Mouse (Mus musculus) lung, embryonic 16.5 days (tissue): ENCODE measurements at regions not wholly inside any gene's neighbourhood (a gene's known extent, or its start where the extent isn't known, plus 50 kb on each side); places are given as distances from the start of the nearest gene placed in this dataset.

Experiments
- ATAC-seq: fragments of 200-750 bp; cut with Nextera tagmentation; 2 replicates; pipeline ENCODE4 v1.8.0; 2017; ENCODE audit warnings: low read depth, mild to moderate bottlenecking, moderate library complexity
- H3K27ac ChIP-seq: fragments of 300-500 bp; sonication (generic); 2 replicates; pipeline ENCODE4 v1.5.1; 2014; ENCODE audit warnings: mild to moderate bottlenecking, control low read depth, low read length
- H3K27me3 ChIP-seq: fragments of 300-500 bp; sonication (generic); 2 replicates; pipeline ENCODE4 v1.6.1; 2014; ENCODE audit warnings: low read depth, low read length, mixed read lengths; ENCODE audit not compliant: control insufficient read depth, insufficient read depth
- H3K36me3 ChIP-seq: fragments of 300-500 bp; sonication (generic); 2 replicates; pipeline ENCODE4 v1.6.1; 2014; ENCODE audit warnings: low read length; ENCODE audit not compliant: control insufficient read depth, insufficient read depth
- H3K4me1 ChIP-seq: fragments of 300-500 bp; sonication (generic); replicated peaks from 2 replicates; pipeline ENCODE4 v1.6.1; 2014; ENCODE audit warnings: low read length, mixed read lengths; ENCODE audit not compliant: control insufficient read depth, insufficient read depth
- H3K4me2 ChIP-seq: fragments of 300-500 bp; sonication (generic); 2 replicates; pipeline ENCODE4 v1.6.1; 2014; ENCODE audit warnings: low read depth, low read length, control low read depth
- H3K4me3 ChIP-seq: fragments of 300-500 bp; sonication (generic); 2 replicates; pipeline ENCODE4 v1.5.1; 2014; ENCODE audit warnings: mild to moderate bottlenecking, low read length, control low read depth
- H3K9ac ChIP-seq: fragments of 300-500 bp; sonication (generic); 2 replicates; pipeline ENCODE4 v1.6.1; 2014; ENCODE audit warnings: low read length, control low read depth
- H3K9me3 ChIP-seq: fragments of 300-500 bp; sonication (generic); 2 replicates; pipeline ENCODE4 v1.6.1; 2016; ENCODE audit warnings: low read length; ENCODE audit not compliant: control insufficient read depth
- WGBS: fragments of 180-500 bp; shearing (Covaris S2); extraction: QIAGEN DNeasy Blood & Tissue Kit; methylation state at CpG from one replicate; pipeline ENCODE4 v1.1.7; 2014; 5-methylcytosine and 5-hydroxymethylcytosine counted together

DNA sequence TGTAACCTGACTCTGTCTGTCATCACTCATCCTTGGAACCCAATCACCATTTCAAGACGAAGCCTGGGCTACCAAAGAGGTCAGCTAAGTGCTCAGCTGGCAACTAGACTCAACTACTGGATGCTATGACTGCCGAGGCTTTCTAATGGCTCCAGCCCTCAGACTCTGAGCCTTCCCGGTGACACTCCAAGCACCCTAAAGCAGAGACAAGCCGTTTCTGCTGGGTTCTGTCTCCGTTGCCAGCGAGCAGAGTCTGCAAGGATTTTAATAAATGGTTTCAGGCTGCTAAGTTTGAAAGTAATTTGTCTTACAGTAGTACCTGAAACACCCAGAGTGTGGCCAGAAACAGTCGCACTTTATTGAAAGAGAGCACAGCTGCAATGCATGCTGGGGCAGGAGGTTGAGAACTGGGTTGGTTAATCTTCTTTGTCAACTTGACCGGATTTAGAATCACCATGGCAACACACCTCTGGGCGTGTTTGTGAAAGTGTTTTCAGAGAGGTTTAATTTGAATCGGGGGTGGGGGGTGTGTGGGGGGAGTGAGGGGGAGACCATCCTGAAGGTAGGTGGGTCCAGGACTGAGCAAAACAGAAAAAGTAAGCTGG lies 298.8 kb downstream of the H2al1j start:
- WGBS = 51% methylated on average over 10 of the region's 10 CpGs

DNA sequence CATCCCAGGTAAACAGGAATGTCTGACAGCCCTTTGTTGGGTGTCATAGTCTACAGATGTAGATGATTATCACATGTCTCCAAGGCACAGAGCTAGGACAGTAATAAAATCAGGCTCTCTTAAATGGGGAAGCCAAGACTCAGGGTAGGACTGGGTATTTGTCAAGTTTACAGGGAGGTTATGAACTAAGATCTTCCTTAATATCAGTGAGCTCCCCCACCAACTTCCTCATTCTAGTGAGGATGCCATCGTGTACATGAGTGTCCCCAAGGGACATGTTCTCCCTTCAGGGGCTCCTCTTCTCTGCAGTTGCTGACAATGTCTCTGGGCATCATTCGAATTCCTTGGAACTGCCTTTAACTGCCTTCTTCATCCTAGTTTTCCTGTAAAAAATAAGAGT lies 301.7 kb downstream of the H2al1j start:
- no peak overlapping the region for H3K4me3 ChIP-seq
- no peak for ATAC-seq
- no peaks in the 10 kb centered on the region for H3K36me3 ChIP-seq
- H3K27ac ChIP-seq = no peak overlapping the region
- no peaks in the 10 kb centered on the region for H3K27me3 ChIP-seq
- H3K9me3 ChIP-seq = no peaks in the 10 kb centered on the region
- H3K4me2 ChIP-seq = no peak overlapping the region
- H3K4me1 ChIP-seq = no peaks in the 10 kb centered on the region
- no peak overlapping the region for H3K9ac ChIP-seq
- 75% methylated on average over 2 of the region's 2 CpGs for WGBS

More for the DNA sequence above, 298.8 kb downstream of the H2al1j start:
- no peak overlapping the region for H3K4me2 ChIP-seq
- no peak for ATAC-seq
- H3K4me3 ChIP-seq = no peak overlapping the region
- H3K27me3 ChIP-seq = no peaks in the 10 kb centered on the region
- no peak overlapping the region for H3K9ac ChIP-seq
- H3K4me1 ChIP-seq = no peaks in the 10 kb centered on the region; the same call in 1 of the 2 replicates
- H3K27ac ChIP-seq = no peak overlapping the region
- H3K36me3 ChIP-seq = no peaks in the 10 kb centered on the region
- H3K9me3 ChIP-seq = no peaks in the 10 kb centered on the region

DNA sequence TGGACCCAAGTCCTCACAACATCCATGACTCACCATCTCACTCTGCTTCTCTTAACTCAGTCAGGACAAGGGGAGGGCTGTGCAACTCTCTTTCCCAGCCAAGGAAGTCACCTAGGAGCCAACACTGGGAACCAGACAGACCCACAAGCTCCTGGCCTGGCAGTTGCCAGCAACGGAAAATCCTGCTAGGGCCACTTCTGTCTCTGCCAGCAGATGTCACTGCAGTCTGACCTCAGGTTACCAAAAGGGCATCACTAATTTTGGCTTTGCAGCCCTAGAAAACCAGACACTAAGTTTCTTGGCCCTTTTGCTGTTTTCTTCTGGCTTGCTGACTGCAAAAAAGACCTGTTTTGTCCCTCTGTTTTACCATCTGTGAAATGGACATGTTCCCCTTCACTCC lies 302.3 kb downstream of the H2al1j start:
- WGBS = 18% methylated on average over 1 of the region's 1 CpGs
- Histone ChIP-seq H3K4me2 (no peak overlapping the region), H3K4me1 (no peaks in the 10 kb centered on the region), H3K9me3 (no peaks in the 10 kb centered on the region), H3K4me3 (no peak overlapping the region), H3K36me3 (no peaks in the 10 kb centered on the region), H3K9ac (no peak overlapping the region), H3K27ac (no peak overlapping the region), H3K27me3 (no peaks in the 10 kb centered on the region)
- ATAC-seq = no peak

DNA sequence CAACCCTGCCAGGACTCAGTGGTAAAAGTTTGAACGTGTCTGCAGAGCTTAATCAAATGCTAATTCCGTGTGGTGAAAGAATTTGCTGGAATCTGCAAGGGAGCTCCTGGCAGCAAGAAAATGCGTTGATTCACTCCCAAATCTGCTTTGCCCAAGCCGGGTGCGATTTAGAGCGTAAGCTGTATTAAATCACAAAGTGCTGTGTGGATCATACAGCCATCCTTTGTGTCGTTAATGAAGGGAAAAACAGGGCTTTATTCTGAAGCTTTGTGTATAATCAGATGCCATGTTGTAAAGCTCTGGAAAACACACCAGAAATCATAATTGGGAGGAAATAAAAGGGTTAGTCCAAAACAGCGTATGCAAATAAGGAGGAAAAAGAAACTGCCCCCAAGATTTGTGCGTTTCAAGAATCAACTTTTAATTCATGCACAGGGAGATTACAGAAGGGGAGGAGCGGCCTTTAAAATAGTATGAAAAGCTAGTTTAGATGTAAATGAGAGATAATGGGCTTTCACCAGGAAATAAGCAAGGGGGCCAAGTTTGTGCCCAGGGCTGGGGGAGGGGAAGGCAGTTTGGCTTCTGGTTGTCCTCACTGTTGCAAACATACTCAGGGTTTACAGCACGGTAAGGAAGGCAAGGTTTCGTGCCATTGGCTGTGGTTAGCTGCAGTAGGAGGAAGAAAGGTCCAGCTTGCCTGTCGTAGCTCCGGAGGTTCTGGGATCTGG lies 303.7 kb downstream of the H2al1j start:
- no peaks in the 10 kb centered on the region for H3K27me3 ChIP-seq
- H3K9me3 ChIP-seq = no peaks in the 10 kb centered on the region
- ATAC-seq = no peak
- no peak overlapping the region for H3K4me3 ChIP-seq
- no peaks in the 10 kb centered on the region for H3K36me3 ChIP-seq
- no peak overlapping the region for H3K9ac ChIP-seq
- WGBS = 25% methylated on average over 14 of the region's 14 CpGs
- H3K27ac ChIP-seq = no peak overlapping the region
- no peaks in the 10 kb centered on the region for H3K4me1 ChIP-seq
- peak overlapping the region; percentile 37 for H3K4me2 ChIP-seq

DNA sequence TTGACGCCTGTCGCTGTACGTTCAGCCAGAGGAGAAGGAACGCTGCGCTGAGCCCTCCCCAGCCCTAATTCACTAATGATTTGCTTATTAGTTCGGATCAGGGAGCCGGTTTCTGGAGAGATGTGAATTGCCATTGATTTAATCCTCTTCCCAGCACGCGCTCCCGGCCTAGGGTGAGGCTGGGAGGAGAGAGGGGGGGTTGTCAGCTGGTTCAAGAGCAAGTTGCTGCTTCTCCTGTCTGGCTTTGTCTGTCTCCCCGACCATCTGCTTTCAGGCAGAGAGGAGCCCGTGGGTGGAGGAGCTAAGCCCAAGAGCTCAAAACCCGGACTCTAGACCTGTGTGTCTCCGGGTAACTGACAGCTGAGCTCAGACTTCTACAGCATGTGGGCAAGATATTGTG lies 304.4 kb downstream of the H2al1j start:
- H3K9ac ChIP-seq = no peak overlapping the region
- no peak overlapping the region for H3K27ac ChIP-seq
- H3K4me1 ChIP-seq = no peaks in the 10 kb centered on the region
- H3K4me2 ChIP-seq = peak overlapping the region; percentile 37
- no peak overlapping the region for H3K4me3 ChIP-seq
- no peaks in the 10 kb centered on the region for H3K36me3 ChIP-seq
- H3K27me3 ChIP-seq = no peaks in the 10 kb centered on the region
- H3K9me3 ChIP-seq = no peaks in the 10 kb centered on the region
- ATAC-seq = no peak
- 18% methylated on average over 14 of the region's 14 CpGs for WGBS

DNA sequence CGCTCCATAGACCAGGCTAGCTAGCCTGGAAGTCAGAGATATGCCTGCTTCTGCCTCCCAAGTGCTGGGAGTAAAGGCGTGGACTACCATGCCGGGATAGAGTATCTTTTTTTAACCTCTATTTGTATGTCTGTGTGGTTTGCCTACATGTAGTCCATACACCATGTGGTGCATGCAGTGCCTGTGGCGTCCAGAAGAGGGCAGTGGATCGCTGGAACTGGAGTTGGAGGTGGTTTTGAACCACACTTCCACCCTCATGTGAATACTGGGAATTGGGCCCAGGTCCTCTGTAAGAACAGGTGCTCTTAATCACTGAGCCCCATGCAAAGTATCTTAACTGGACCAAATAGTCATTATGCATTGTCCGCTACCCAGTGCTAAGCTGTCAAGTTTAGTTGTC lies 306.2 kb downstream of the H2al1j start:
- H3K27ac ChIP-seq = no peak overlapping the region
- no peak overlapping the region for H3K4me2 ChIP-seq
- 61% methylated on average over 6 of the region's 6 CpGs for WGBS
- no peaks in the 10 kb centered on the region for H3K36me3 ChIP-seq
- H3K9me3 ChIP-seq = no peaks in the 10 kb centered on the region
- H3K9ac ChIP-seq = no peak overlapping the region
- no peak for ATAC-seq
- no peak overlapping the region for H3K4me3 ChIP-seq
- no peaks in the 10 kb centered on the region for H3K4me1 ChIP-seq
- H3K27me3 ChIP-seq = no peaks in the 10 kb centered on the region

DNA sequence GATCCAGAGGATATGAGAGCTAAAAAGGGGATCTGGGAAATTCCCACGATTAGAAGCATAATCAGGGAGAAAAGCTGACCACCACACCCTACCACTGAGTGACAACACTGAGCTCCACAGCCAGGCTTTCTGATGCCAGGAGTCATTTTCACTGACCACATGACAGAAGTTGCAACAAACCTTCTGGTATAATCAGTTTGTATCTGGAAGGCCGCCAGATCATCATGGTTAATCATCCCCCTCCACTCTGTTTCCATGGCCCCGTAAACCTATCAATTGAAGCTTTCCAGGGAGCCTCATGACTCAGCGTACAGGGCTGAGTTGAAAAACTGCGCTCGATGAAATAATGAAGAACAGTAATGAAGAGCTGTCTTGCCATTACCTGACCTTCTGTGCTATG lies 316.9 kb downstream of the H2al1j start:
- Histone ChIP-seq H3K36me3 (no peaks in the 10 kb centered on the region), H3K9ac (no peak overlapping the region), H3K27me3 (no peaks in the 10 kb centered on the region), H3K9me3 (no peaks in the 10 kb centered on the region), H3K4me2 (no peak overlapping the region), H3K4me1 (no peaks in the 10 kb centered on the region), H3K4me3 (no peak overlapping the region), H3K27ac (no peak overlapping the region)
- WGBS = 73% methylated on average over 6 of the region's 6 CpGs
- no peak for ATAC-seq

DNA sequence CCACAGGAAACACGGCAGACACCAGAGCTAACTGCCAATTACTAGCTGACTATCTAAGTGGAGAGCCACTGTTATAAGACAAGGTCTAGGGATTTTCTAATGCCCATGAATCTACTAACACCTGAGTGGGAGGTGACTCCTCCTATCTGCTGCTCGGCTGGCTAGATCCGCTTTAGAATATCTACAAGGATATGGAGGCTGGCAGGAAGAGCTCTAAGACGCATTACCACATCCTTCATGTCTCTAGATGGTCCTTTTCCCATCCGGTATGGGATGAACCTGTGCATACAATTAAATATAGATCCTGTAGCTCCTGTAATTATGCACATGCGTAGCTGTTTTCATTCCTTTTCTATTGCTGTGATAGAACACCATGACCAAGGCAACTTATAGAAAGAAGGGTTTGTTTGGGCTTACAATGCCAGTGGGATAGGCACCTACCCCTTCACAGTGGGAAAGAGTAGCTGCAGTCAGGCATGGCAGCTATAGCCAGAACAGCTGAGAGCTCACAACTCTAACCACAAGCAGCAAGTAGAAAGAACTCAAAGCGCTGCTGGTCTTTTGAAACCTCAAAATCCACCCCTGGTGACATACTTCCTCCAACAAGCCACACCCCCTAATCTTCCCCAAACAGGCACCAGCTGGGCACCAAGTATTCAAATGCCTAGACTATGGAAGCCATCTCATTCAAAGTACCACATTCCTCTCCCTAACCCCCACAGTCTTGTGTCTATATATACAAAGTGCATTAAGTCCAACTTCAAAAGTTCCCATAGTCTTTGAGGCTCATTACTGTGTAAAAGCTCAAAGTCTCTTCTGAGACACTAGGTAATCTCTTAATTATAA lies 319.3 kb downstream of the H2al1j start:
- Histone ChIP-seq H3K4me3 (no peak overlapping the region), H3K4me2 (no peak overlapping the region), H3K9me3 (no peaks in the 10 kb centered on the region), H3K4me1 (no peaks in the 10 kb centered on the region), H3K36me3 (no peaks in the 10 kb centered on the region), H3K27me3 (no peaks in the 10 kb centered on the region), H3K27ac (no peak overlapping the region), H3K9ac (no peak overlapping the region)
- 79% methylated on average over 7 of the region's 7 CpGs for WGBS
- no peak for ATAC-seq

DNA sequence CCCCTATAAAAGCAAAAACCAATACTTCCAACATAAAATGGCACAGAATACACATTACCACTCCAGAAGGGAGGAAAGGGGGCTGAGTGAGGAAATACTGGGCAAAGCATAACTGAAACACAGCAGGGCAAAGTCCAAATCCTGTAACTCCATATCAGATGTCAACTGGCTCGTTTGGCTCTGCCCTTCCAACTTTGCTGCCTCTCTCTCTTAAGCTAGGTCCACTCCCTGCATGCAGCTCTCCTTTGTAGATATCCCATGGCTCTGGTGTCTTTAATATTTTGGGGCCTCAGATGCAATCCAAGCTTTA lies 319.9 kb downstream of the H2al1j start:
- Histone ChIP-seq H3K27ac (no peak overlapping the region), H3K4me1 (no peaks in the 10 kb centered on the region), H3K9me3 (no peaks in the 10 kb centered on the region), H3K27me3 (no peaks in the 10 kb centered on the region), H3K36me3 (no peaks in the 10 kb centered on the region), H3K9ac (no peak overlapping the region), H3K4me3 (no peak overlapping the region), H3K4me2 (no peak overlapping the region)
- WGBS = 60% methylated on average over 1 of the region's 1 CpGs
- no peak for ATAC-seq
